Mouse (Mus musculus): Measurements from ENCODE around the gene Wfdc3.

DNA sequence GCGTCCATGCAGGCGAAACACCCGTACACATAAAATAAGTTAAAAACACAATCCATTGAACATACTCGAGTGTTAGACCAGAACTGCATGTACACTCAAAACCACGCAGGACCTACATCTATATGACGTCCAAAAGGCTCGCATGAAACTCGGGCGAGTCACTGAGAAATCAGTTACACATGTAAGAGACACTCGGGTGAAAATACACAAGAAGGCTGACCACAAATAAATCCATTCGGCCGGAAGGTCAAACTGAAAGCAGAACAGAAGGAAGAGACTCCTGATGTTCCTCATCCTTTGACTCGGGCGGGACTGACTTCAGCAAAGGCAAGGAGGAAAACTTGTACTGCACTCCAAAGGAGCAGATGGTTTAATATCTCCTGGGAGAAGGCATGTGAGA lies 39.7 kb downstream of the Wfdc3 start:
- TF ChIP-seq CTCF (conservative IDR thresholded peaks at IDR 0.05; ENCODE audit: low read length) (no peak), POU5F1 (IDR thresholded peaks at IDR 0.05; ENCODE audit: borderline replicate concordance, low read length) (no peak), NANOG (IDR thresholded peaks at IDR 0.05; ENCODE audit: borderline replicate concordance, low read length) (no peak)

All from E14TG2a.4 (cell line).